Comparison of ENCODE assay signal across 9 mouse cellular contexts in genomic region chr13:95563066-95563610, GRCm38 (mm10). TPM values are rescaled to one million over a fixed set of nuclear protein-coding genes. Genes with fewer than 3 reads are reported as not detected.
DNase-seq lines count a peak whose midpoint lies in the region; ATAC-seq lines count a peak whose summit lies in the region.
"Had no signal": no experiment of that assay in that cellular context is flagged by ENCODE, and none has a peak within 500 bp of the region (broad histone marks: within the 10 kb centered on the region; RNA-seq: fewer than 3 reads in every experiment).

No protein-coding gene starts in this region.

- H3K4me1 ChIP-seq in heart, embryonic 11.5 days (ENCODE audit: control insufficient read depth, insufficient read depth, low read length): 0 out of 2 replicates have a peak, but pooled peaks cover 6% of the 10 kb centered on the region
- H3K4me1 ChIP-seq in lung, embryonic 16.5 days (replicated peaks; ENCODE audit: control insufficient read depth, insufficient read depth, low read length): no peaks in the 10 kb centered on the region
- no peaks in the 10 kb centered on the region for H3K4me1 ChIP-seq in embryonic facial prominence, embryonic 14.5 days (ENCODE audit: control insufficient read depth, insufficient read depth, low read length)

- 38% methylated on average over 10 of the region's 10 CpGs for WGBS in heart, embryonic 11.5 days (ENCODE audit: insufficient replicate concordance)
- 38% methylated on average over 10 of the region's 10 CpGs for WGBS in lung, embryonic 16.5 days
- 46% methylated on average over 10 of the region's 10 CpGs for WGBS in embryonic facial prominence, embryonic 14.5 days

- no peak overlapping the region for H3K27ac ChIP-seq in heart, embryonic 11.5 days (ENCODE audit: low read depth, low read length)
- H3K27ac ChIP-seq in lung, embryonic 16.5 days (ENCODE audit: low read length): no peak overlapping the region
- H3K27ac ChIP-seq in embryonic facial prominence, embryonic 14.5 days (replicated peaks; ENCODE audit: low read depth, low read length): no peak overlapping the region

- no peaks in the 10 kb centered on the region for H3K36me3 ChIP-seq in heart, embryonic 11.5 days (ENCODE audit: control insufficient read depth, insufficient read depth, low read length)
- no peaks in the 10 kb centered on the region for H3K36me3 ChIP-seq in lung, embryonic 16.5 days (ENCODE audit: control insufficient read depth, insufficient read depth, low read length)
- no peaks in the 10 kb centered on the region for H3K36me3 ChIP-seq in embryonic facial prominence, embryonic 14.5 days (ENCODE audit: control insufficient read depth, insufficient read depth, low read length)

- H3K4me2 ChIP-seq in heart, embryonic 11.5 days: no peak overlapping the region
- H3K4me2 ChIP-seq in lung, embryonic 16.5 days (ENCODE audit: low read depth, low read length): no peak overlapping the region
- no peak overlapping the region for H3K4me2 ChIP-seq in embryonic facial prominence, embryonic 14.5 days (ENCODE audit: low read depth, low read length)

- ATAC-seq in heart, embryonic 11.5 days (replicated peaks; ENCODE audit: insufficient number of reproducible peaks, low FRiP score, low TSS enrichment): no peak
- peak; percentile 59; the same call in 1 of the 2 replicates for ATAC-seq in lung, embryonic 16.5 days (ENCODE audit: low read depth)
- no peak for ATAC-seq in embryonic facial prominence, embryonic 14.5 days (ENCODE audit: low read depth)

- H3K9ac ChIP-seq in heart, embryonic 11.5 days (ENCODE audit: low read depth, low read length): no peak overlapping the region
- H3K9ac ChIP-seq in lung, embryonic 16.5 days (ENCODE audit: low read length): no peak overlapping the region
- no peak overlapping the region for H3K9ac ChIP-seq in embryonic facial prominence, embryonic 14.5 days (ENCODE audit: low read depth, low read length)

- H3K9me3 ChIP-seq in heart, embryonic 11.5 days (replicated peaks; ENCODE audit: control insufficient read depth, low read length): no peaks in the 10 kb centered on the region
- no peaks in the 10 kb centered on the region for H3K9me3 ChIP-seq in lung, embryonic 16.5 days (ENCODE audit: control insufficient read depth, low read length)
- H3K9me3 ChIP-seq in embryonic facial prominence, embryonic 14.5 days (ENCODE audit: control insufficient read depth, low read length): no peaks in the 10 kb centered on the region

- peak; percentile 78 for DNase-seq in heart, adult 11 months
- no peak for DNase-seq in lung, postnatal 14 days
- DNase-seq in embryonic facial prominence, embryonic 14.5 days (ENCODE audit: low spot score): peak; percentile 32
- peak; percentile 34 to 47 for DNase-seq in layer of hippocampus, postnatal 36 days
- no peak for DNase-seq in retina, postnatal 1 day
- no peak for DNase-seq in ovary, postnatal 14 days (ENCODE audit: low spot score)

- no peak overlapping the region for H3K4me3 ChIP-seq in heart, embryonic 11.5 days (ENCODE audit: low read depth, low read length)
- H3K4me3 ChIP-seq in lung, embryonic 16.5 days (ENCODE audit: low read length): no peak overlapping the region
- H3K4me3 ChIP-seq in embryonic facial prominence, embryonic 14.5 days (ENCODE audit: low read depth, low read length): no peak overlapping the region

- no peaks in the 10 kb centered on the region for H3K27me3 ChIP-seq in heart, embryonic 11.5 days (ENCODE audit: control insufficient read depth, insufficient read depth, low read length)
- H3K27me3 ChIP-seq in lung, embryonic 16.5 days (ENCODE audit: control insufficient read depth, insufficient read depth, low read depth, low read length): no peaks in the 10 kb centered on the region
- H3K27me3 ChIP-seq in embryonic facial prominence, embryonic 14.5 days (replicated peaks; ENCODE audit: control insufficient read depth, insufficient read depth, low read length): no peaks in the 10 kb centered on the region

RNA-seq across cellular contexts. Expression of gene F2rl1, which starts 38.1 kb away (rescaled TPM):
- 0.20 TPM in 1 of 2 replicates, not detected in the other for polyA plus RNA-seq in heart, embryonic 11.5 days (2014; fragmentation: Nextera tagmentation; extraction: Ambion mirVana)
- polyA plus RNA-seq in lung, embryonic 16.5 days (2015; fragmentation: Nextera tagmentation; extraction: Ambion mirVana): 5.5 and 5.8 TPM in 2 replicates
- 4.4 and 5.5 TPM in 2 replicates for polyA plus RNA-seq in embryonic facial prominence, embryonic 14.5 days (2014; fragmentation: Nextera tagmentation; extraction: Ambion mirVana)
- total RNA-seq in layer of hippocampus, postnatal 36 days (2021): under 1 TPM in 1 of 2 experiments, not detected in 1; 0.30 TPM
- polyA plus RNA-seq: neural tube, embryonic 14.5 days had no signal

RNA-seq across cellular contexts. Expression of gene F2r, which starts 55.1 kb away (rescaled TPM):
- 171 and 195 TPM in 2 replicates for polyA plus RNA-seq in heart, embryonic 11.5 days (2014; fragmentation: Nextera tagmentation; extraction: Ambion mirVana)
- 123 and 124 TPM in 2 replicates for polyA plus RNA-seq in lung, embryonic 16.5 days (2015; fragmentation: Nextera tagmentation; extraction: Ambion mirVana)
- 63.4 and 75.4 TPM in 2 replicates for polyA plus RNA-seq in embryonic facial prominence, embryonic 14.5 days (2014; fragmentation: Nextera tagmentation; extraction: Ambion mirVana)
- 1 to 10 TPM; 4.9 to 5.6 TPM for total RNA-seq in layer of hippocampus, postnatal 36 days (2021)

Comparison
In these comparisons a context has a peak if more than half of its experiments do, and no peak if none do; other contexts are left out.
1. DNase-seq: peak in heart, adult 11 months (single experiment), embryonic facial prominence, embryonic 14.5 days (single experiment) and layer of hippocampus, postnatal 36 days (2 of 2); none in lung, postnatal 14 days (single experiment), retina, postnatal 1 day (single experiment) and ovary, postnatal 14 days (single experiment).